Mouse (Mus musculus) limb, embryonic 12.5 days (tissue): ENCODE data around the gene Slu7. TPM values are rescaled to one million over a fixed set of nuclear protein-coding genes. Genes with fewer than 3 reads are reported as not detected.

ENCODE experiments used
- ATAC-seq: fragments of 200-750 bp; cut with Nextera tagmentation; 2 replicates; pipeline ENCODE4 v1.8.0; 2017; ENCODE audit warnings: low read depth, moderate TSS enrichment; ENCODE audit not compliant: insufficient number of reproducible peaks, insufficient read depth, low FRiP score, low TSS enrichment
- H3K27ac ChIP-seq: fragments of 300-500 bp; sonication (generic); 2 replicates; pipeline ENCODE4 v1.5.1; 2016; ENCODE audit warnings: mild to moderate bottlenecking, moderate library complexity
- H3K27me3 ChIP-seq: fragments of 300-500 bp; sonication (generic); 2 replicates; pipeline ENCODE4 v1.6.1; 2016; ENCODE audit warnings: mild to moderate bottlenecking, moderate library complexity
- H3K36me3 ChIP-seq: fragments of 300-500 bp; sonication (generic); 2 replicates; pipeline ENCODE4 v1.6.1; 2016; ENCODE audit warnings: mild to moderate bottlenecking, moderate library complexity
- H3K4me1 ChIP-seq: fragments of 300-500 bp; sonication (generic); replicated peaks from 2 replicates; pipeline ENCODE4 v1.6.1; 2016
- H3K4me2 ChIP-seq: fragments of 300-500 bp; sonication (generic); 2 replicates; pipeline ENCODE4 v1.6.1; 2016; ENCODE audit warnings: mild to moderate bottlenecking, moderate library complexity
- H3K4me3 ChIP-seq: fragments of 300-500 bp; sonication (generic); replicated peaks from 2 replicates; pipeline ENCODE4 v1.5.1; 2016; ENCODE audit warnings: mild to moderate bottlenecking
- H3K9ac ChIP-seq: fragments of 300-500 bp; sonication (generic); replicated peaks from 2 replicates; pipeline ENCODE4 v1.6.1; 2016; ENCODE audit warnings: mild to moderate bottlenecking, moderate library complexity
- H3K9me3 ChIP-seq: fragments of 300-500 bp; sonication (generic); 2 replicates; pipeline ENCODE4 v1.6.1; 2016; ENCODE audit warnings: mild to moderate bottlenecking, moderate library complexity
- WGBS: fragments of 180-500 bp; shearing (Covaris S2); methylation state at CpG from one replicate; pipeline ENCODE4 v1.1.7; 2016; 5-methylcytosine and 5-hydroxymethylcytosine counted together
- polyA plus RNA-seq: library from polyadenylated mRNA; unstranded; fragments of >200 nt; fragmentation: Nextera tagmentation; extraction: Ambion mirVana; gene quantifications from 2 replicates; pipeline ENCODE4 v1.2.1, GENCODE M21; 2016

Slu7 gene
- polyA plus RNA-seq, 1 experiment from 2014 or later = 68.0 TPM

- Histone ChIP-seq H3K9ac (no peak overlapping the region), H3K9me3 (no peaks in the 10 kb centered on the region), H3K27me3 (no peaks in the 10 kb centered on the region), H3K36me3 (no peaks in the 10 kb centered on the region), H3K4me2 (no peak overlapping the region), H3K27ac (no peak overlapping the region), H3K4me3 (no peak overlapping the region), H3K4me1 (no peaks in the 10 kb centered on the region)
- 79% methylated on average over 7 of the region's 7 CpGs for WGBS
- ATAC-seq = no peak
Measured at GRCm38 (mm10) chr11:43396672-43397071, 36.9 kb upstream of the Slu7 start.

- Histone ChIP-seq H3K4me1 (no peaks in the 10 kb centered on the region), H3K4me3 (no peak overlapping the region), H3K27me3 (no peaks in the 10 kb centered on the region), H3K9me3 (peaks cover under 1% of the 10 kb centered on the region), H3K36me3 (no peaks in the 10 kb centered on the region), H3K4me2 (no peak overlapping the region), H3K9ac (no peak overlapping the region), H3K27ac (no peak overlapping the region)
- ATAC-seq = no peak
- WGBS = 53% methylated on average over 4 of the region's 4 CpGs
Measured at GRCm38 (mm10) chr11:43399297-43399696, 34.2 kb upstream of the Slu7 start.

- Histone ChIP-seq H3K36me3 (no peaks in the 10 kb centered on the region), H3K4me2 (no peak overlapping the region), H3K27me3 (no peaks in the 10 kb centered on the region), H3K9ac (no peak overlapping the region), H3K9me3 (peaks cover 7% of the 10 kb centered on the region), H3K4me3 (no peak overlapping the region), H3K27ac (no peak overlapping the region), H3K4me1 (no peaks in the 10 kb centered on the region)
- ATAC-seq = no peak
- 90% methylated on average over 1 of the region's 1 CpGs for WGBS
Measured at GRCm38 (mm10) chr11:43400131-43400530, 33.4 kb upstream of the Slu7 start.

- H3K36me3 ChIP-seq = no peaks in the 10 kb centered on the region
- no peak overlapping the region for H3K27ac ChIP-seq
- H3K27me3 ChIP-seq = no peaks in the 10 kb centered on the region
- H3K4me2 ChIP-seq = no peak overlapping the region
- 87% methylated on average over 15 of the region's 15 CpGs for WGBS
- ATAC-seq = no peak
- peaks cover 7% of the 10 kb centered on the region for H3K9me3 ChIP-seq
- H3K4me1 ChIP-seq = no peaks in the 10 kb centered on the region
- no peak overlapping the region for H3K9ac ChIP-seq
- no peak overlapping the region for H3K4me3 ChIP-seq
Measured at GRCm38 (mm10) chr11:43404150-43404807, 29.3 kb upstream of the Slu7 start.

GRCm38 (mm10) chr11:43408888-43409287 lies 24.7 kb upstream of the Slu7 start:
- no peak overlapping the region for H3K9ac ChIP-seq
- H3K27ac ChIP-seq = no peak overlapping the region
- no peak overlapping the region for H3K4me3 ChIP-seq
- no peaks in the 10 kb centered on the region for H3K27me3 ChIP-seq
- no peak overlapping the region for H3K4me2 ChIP-seq
- ATAC-seq = no peak
- H3K9me3 ChIP-seq = peaks cover 7% of the 10 kb centered on the region
- H3K36me3 ChIP-seq = no peaks in the 10 kb centered on the region
- WGBS = 78% methylated on average over 2 of the region's 2 CpGs
- H3K4me1 ChIP-seq = peaks cover 6% of the 10 kb centered on the region

- H3K4me3 ChIP-seq = no peak overlapping the region
- no peaks in the 10 kb centered on the region for H3K27me3 ChIP-seq
- H3K9ac ChIP-seq = no peak overlapping the region
- ATAC-seq = no peak
- 48% methylated on average over 7 of the region's 7 CpGs for WGBS
- H3K4me2 ChIP-seq = no peak overlapping the region
- H3K9me3 ChIP-seq = no peaks in the 10 kb centered on the region
- no peaks in the 10 kb centered on the region for H3K36me3 ChIP-seq
- H3K27ac ChIP-seq = no peak overlapping the region
- peaks cover 6% of the 10 kb centered on the region for H3K4me1 ChIP-seq
Measured at GRCm38 (mm10) chr11:43410291-43410690, 23.3 kb upstream of the Slu7 start.

GRCm38 (mm10) chr11:43411413-43411812 lies 22.1 kb upstream of the Slu7 start:
- 3% methylated on average over 1 of the region's 1 CpGs for WGBS
- no peak overlapping the region for H3K9ac ChIP-seq
- no peaks in the 10 kb centered on the region for H3K36me3 ChIP-seq
- H3K27ac ChIP-seq = no peak overlapping the region
- H3K9me3 ChIP-seq = no peaks in the 10 kb centered on the region
- 0 out of 2 replicates have a peak, but pooled peaks have one; percentile 13 for ATAC-seq
- H3K4me2 ChIP-seq = no peak overlapping the region
- H3K4me3 ChIP-seq = no peak overlapping the region
- peaks cover 6% of the 10 kb centered on the region for H3K4me1 ChIP-seq
- no peaks in the 10 kb centered on the region for H3K27me3 ChIP-seq

GRCm38 (mm10) chr11:43412771-43413451 lies 20.6 kb upstream of the Slu7 start:
- 25% methylated on average over 14 of the region's 14 CpGs for WGBS
- Histone ChIP-seq H3K4me2 (no peak overlapping the region), H3K36me3 (no peaks in the 10 kb centered on the region), H3K4me3 (no peak overlapping the region), H3K9me3 (no peaks in the 10 kb centered on the region), H3K27ac (no peak overlapping the region), H3K9ac (no peak overlapping the region), H3K4me1 (peaks cover 6% of the 10 kb centered on the region), H3K27me3 (no peaks in the 10 kb centered on the region)
- 0 out of 2 replicates have a peak, but pooled peaks have one; percentile 39 for ATAC-seq

- H3K4me2 ChIP-seq = no peak overlapping the region
- H3K4me1 ChIP-seq = no peaks in the 10 kb centered on the region
- ATAC-seq = no peak
- H3K27ac ChIP-seq = no peak overlapping the region
- WGBS = 67% methylated on average over 7 of the region's 7 CpGs
- H3K27me3 ChIP-seq = no peaks in the 10 kb centered on the region
- peaks cover 8% of the 10 kb centered on the region; the same call in 1 of the 2 replicates for H3K36me3 ChIP-seq
- no peak overlapping the region for H3K4me3 ChIP-seq
- no peak overlapping the region for H3K9ac ChIP-seq
- no peaks in the 10 kb centered on the region for H3K9me3 ChIP-seq
Measured at GRCm38 (mm10) chr11:43417201-43417600, 16.3 kb upstream of the Slu7 start.

- Histone ChIP-seq H3K36me3 (peaks cover 17% of the 10 kb centered on the region; the same call in 1 of the 2 replicates), H3K4me2 (no peak overlapping the region), H3K9ac (no peak overlapping the region), H3K4me3 (no peak overlapping the region), H3K9me3 (no peaks in the 10 kb centered on the region), H3K27me3 (no peaks in the 10 kb centered on the region), H3K4me1 (peaks cover 3% of the 10 kb centered on the region; the same call in 1 of the 2 replicates), H3K27ac (no peak overlapping the region)
- no peak for ATAC-seq
- WGBS = 77% methylated on average over 5 of the region's 5 CpGs
Measured at GRCm38 (mm10) chr11:43424386-43424785, 9.2 kb upstream of the Slu7 start.

GRCm38 (mm10) chr11:43425166-43425709 lies 8.3 kb upstream of the Slu7 start:
- no peak; the same call in 1 of the 2 replicates for ATAC-seq
- Histone ChIP-seq H3K27ac (no peak overlapping the region), H3K36me3 (peaks cover 17% of the 10 kb centered on the region; the same call in 1 of the 2 replicates), H3K9me3 (no peaks in the 10 kb centered on the region), H3K4me1 (peaks cover 3% of the 10 kb centered on the region; the same call in 1 of the 2 replicates), H3K4me3 (peak overlapping the region; percentile 56), H3K4me2 (peak overlapping the region; percentile 53), H3K9ac (peak overlapping the region; percentile 60; the same call in 1 of the 2 replicates), H3K27me3 (no peaks in the 10 kb centered on the region)
- 92% methylated on average over 9 of the region's 9 CpGs for WGBS
